ENCODE assay signal across 20 mouse cellular contexts in the genomic region with DNA sequence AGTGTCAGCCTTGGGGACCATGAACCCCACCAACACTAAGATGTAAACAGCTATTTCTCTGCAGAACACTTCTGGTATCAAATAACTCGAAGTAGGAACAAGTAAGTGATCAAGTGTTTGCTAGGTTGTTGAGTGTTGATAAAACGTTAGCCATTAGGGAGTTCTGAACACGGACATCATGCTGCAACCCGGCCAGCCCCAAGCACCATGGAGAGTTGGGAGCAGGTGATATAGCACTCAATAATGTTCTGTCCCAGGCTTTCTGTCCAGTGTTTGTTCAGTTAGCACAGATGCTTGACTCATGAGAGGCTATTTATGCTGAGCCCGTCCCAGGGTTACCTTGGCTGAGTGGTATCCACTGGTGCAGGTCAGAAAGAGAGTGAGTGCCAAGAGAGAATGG.
"Had no signal": no experiment of that assay in that cellular context is flagged by ENCODE, and none has a peak within 500 bp of the region (broad histone marks: within the 10 kb centered on the region; RNA-seq: fewer than 3 reads in every experiment).

No protein-coding gene starts in this region.

- H3K27me3 ChIP-seq: liver, embryonic 13.5 days; liver, embryonic 15.5 days; lung, embryonic 15.5 days; midbrain, embryonic 13.5 days; midbrain, embryonic 15.5 days; neural tube, embryonic 13.5 days; neural tube, embryonic 15.5 days had no signal

- H3K9ac ChIP-seq: liver, embryonic 13.5 days; liver, embryonic 15.5 days; liver, postnatal 0 days; lung, embryonic 15.5 days; midbrain, embryonic 13.5 days; midbrain, embryonic 15.5 days; neural tube, embryonic 13.5 days; neural tube, embryonic 15.5 days had no signal

- H3K9me3 ChIP-seq: liver, embryonic 13.5 days; liver, embryonic 15.5 days; lung, embryonic 15.5 days; megakaryocyte, embryonic 14.5 days; midbrain, embryonic 13.5 days; midbrain, embryonic 15.5 days; neural tube, embryonic 13.5 days; neural tube, embryonic 15.5 days had no signal

- H3K4me3 ChIP-seq: liver, embryonic 13.5 days; liver, embryonic 15.5 days; lung, embryonic 15.5 days; megakaryocyte, embryonic 14.5 days; midbrain, embryonic 13.5 days; midbrain, embryonic 15.5 days; neural tube, embryonic 13.5 days; neural tube, embryonic 15.5 days had no signal

- H3K4me2 ChIP-seq: liver, embryonic 11.5 days; liver, embryonic 13.5 days; liver, embryonic 15.5 days; lung, embryonic 15.5 days; midbrain, embryonic 11.5 days; midbrain, embryonic 13.5 days; midbrain, embryonic 15.5 days; neural tube, embryonic 13.5 days; neural tube, embryonic 15.5 days had no signal

- ATAC-seq: liver, postnatal 0 days; midbrain, embryonic 13.5 days; midbrain, embryonic 15.5 days had no signal

- H3K36me3 ChIP-seq: liver, embryonic 13.5 days; liver, embryonic 15.5 days; lung, embryonic 15.5 days; midbrain, embryonic 13.5 days; midbrain, embryonic 15.5 days; neural tube, embryonic 13.5 days; neural tube, embryonic 15.5 days had no signal

- DNase-seq: liver, embryonic 13.5 days; liver, postnatal 0 days; retina, postnatal 1 day; right cerebral cortex, adult 18-20 months; right cerebral cortex, postnatal 25 days; right cerebral cortex, postnatal 4 days; spleen, adult 18-20 months; thymus, adult 18-20 months; thymus, postnatal 14 days; thymus, postnatal 36 days had no signal

- H3K27ac ChIP-seq: liver, embryonic 13.5 days; liver, embryonic 15.5 days; lung, embryonic 15.5 days; macrophage; midbrain, embryonic 13.5 days; midbrain, embryonic 15.5 days; neural tube, embryonic 13.5 days; neural tube, embryonic 15.5 days had no signal

- H3K4me1 ChIP-seq: liver, embryonic 13.5 days; liver, embryonic 15.5 days; lung, embryonic 15.5 days; midbrain, embryonic 13.5 days; midbrain, embryonic 15.5 days; neural tube, embryonic 13.5 days; neural tube, embryonic 15.5 days had no signal
